Mouse (Mus musculus) liver, adult (tissue): ENCODE results near the gene 2310011J03Rik.

Experiments used
- GATA4 ChIP-seq: IDR thresholded peaks from 2 replicates; pipeline ENCODE4 v1.6.1; 2014; ENCODE audit warnings: mild to moderate bottlenecking, low read length; ENCODE audit not compliant: insufficient replicate concordance

The 2310011J03Rik gene

GRCm38 (mm10) chr10:80320340-80320760 lies at the start of gene 2310011J03Rik:
2310011J03Rik (minus strand) TSS chr10:80320537.
- TF ChIP-seq GATA4, result peak; percentile 52; the same call in 1 of the 2 replicates

GRCm38 (mm10) chr10:80368392-80368791 lies 48.1 kb upstream of the 2310011J03Rik start:
- no peak for TF ChIP-seq GATA4

- TF ChIP-seq GATA4, result no peak
Measured at GRCm38 (mm10) chr10:80367954-80368353, 47.6 kb upstream of the 2310011J03Rik start.

- no peak for TF ChIP-seq GATA4
Measured at GRCm38 (mm10) chr10:80365736-80366135, 45.4 kb upstream of the 2310011J03Rik start.

- TF ChIP-seq GATA4, result no peak
Measured at GRCm38 (mm10) chr10:80363734-80364133, 43.4 kb upstream of the 2310011J03Rik start.

- no peak for TF ChIP-seq GATA4
Measured at GRCm38 (mm10) chr10:80357994-80358639, 37.8 kb upstream of the 2310011J03Rik start.

- no peak for TF ChIP-seq GATA4
Measured at GRCm38 (mm10) chr10:80357336-80357735, 37.0 kb upstream of the 2310011J03Rik start.

GRCm38 (mm10) chr10:80356737-80357136 lies 36.4 kb upstream of the 2310011J03Rik start:
- no peak for TF ChIP-seq GATA4

- no peak for TF ChIP-seq GATA4
Measured at GRCm38 (mm10) chr10:80356001-80356682, 35.8 kb upstream of the 2310011J03Rik start, which contains the start of gene Plk5. Plk5 (plus strand) TSS chr10:80356459.

- TF ChIP-seq GATA4, result no peak
Measured at GRCm38 (mm10) chr10:80355431-80355830, 35.1 kb upstream of the 2310011J03Rik start.

- TF ChIP-seq GATA4, result no peak
Measured at GRCm38 (mm10) chr10:80352727-80353126, 32.4 kb upstream of the 2310011J03Rik start.

GRCm38 (mm10) chr10:80351896-80352295 lies 31.6 kb upstream of the 2310011J03Rik start:
- peak; percentile 65; the same call in 1 of the 2 replicates for TF ChIP-seq GATA4

GRCm38 (mm10) chr10:80350292-80350691 lies 30.0 kb upstream of the 2310011J03Rik start:
- no peak for TF ChIP-seq GATA4

- no peak for TF ChIP-seq GATA4
Measured at GRCm38 (mm10) chr10:80348981-80349380, 28.6 kb upstream of the 2310011J03Rik start.

GRCm38 (mm10) chr10:80348244-80348781 lies 28.0 kb upstream of the 2310011J03Rik start, which contains the start of gene Adamtsl5:
Adamtsl5 (minus strand) TSS chr10:80348412.
- no peak for TF ChIP-seq GATA4

- no peak for TF ChIP-seq GATA4
Measured at GRCm38 (mm10) chr10:80347514-80347967, 27.2 kb upstream of the 2310011J03Rik start.
